Mouse (Mus musculus) G1E (cell line): ENCODE data around the gene Armc6.

Experiments
- CTCF ChIP-seq: IDR thresholded peaks from 2 replicates; pipeline ENCODE4 v1.5.1; 2012; ENCODE audit warnings: low read depth, low read length, inconsistent platforms, mixed read lengths
- TAL1 ChIP-seq: conservative IDR thresholded peaks from 2 replicates; pipeline ENCODE4 v1.6.1; 2012; ENCODE audit warnings: low read depth, low read length, inconsistent platforms, mixed read lengths

- TF ChIP-seq CTCF (no peak), TAL1 (no peak)
These were observed 56.0 kb downstream of the Armc6 start for GRCm38 (mm10) chr8:70178231-70178630.
